ENCODE assay signal across 14 mouse cellular contexts in genomic region chr13:41321433-41321832, GRCm38 (mm10). TPM values are rescaled to one million over a fixed set of nuclear protein-coding genes. Genes with fewer than 3 reads are reported as not detected.
DNase-seq lines count a peak whose midpoint lies in the region; ATAC-seq and TF ChIP-seq lines count a peak whose summit lies in the region.
"Had no signal": no experiment of that assay in that cellular context is flagged by ENCODE, and none has a peak within 500 bp of the region (broad histone marks: within the 10 kb centered on the region; RNA-seq: fewer than 3 reads in every experiment).

No protein-coding gene starts in this region.

- H3K79me3 ChIP-seq in C2C12 (ENCODE audit: low read depth) = no peaks in the 10 kb centered on the region

- peaks cover 9% of the 10 kb centered on the region for H3K79me2 ChIP-seq in C2C12 (ENCODE audit: control insufficient read depth, insufficient read depth)

- no peaks in the 10 kb centered on the region for H3K9me3 ChIP-seq in embryonic facial prominence, embryonic 14.5 days (ENCODE audit: control insufficient read depth, low read length)
- no peaks in the 10 kb centered on the region for H3K9me3 ChIP-seq in hindbrain, postnatal 0 days (ENCODE audit: low read length)
- H3K9me3 ChIP-seq: embryonic facial prominence, embryonic 13.5 days had no signal

- DNase-seq in kidney, postnatal 10 days = peak; percentile 54
- no peak for DNase-seq in kidney, adult 11 months
- peak; percentile 46 for DNase-seq in embryonic facial prominence, embryonic 14.5 days (ENCODE audit: low spot score)
- DNase-seq in hindbrain, postnatal 0 days (ENCODE audit: low spot score) = no peak
- DNase-seq in embryo, embryonic 11 days = no peak
- no peak for DNase-seq in adrenal gland, postnatal 4 days (ENCODE audit: low spot score in 2 of 2)
- DNase-seq: gastrocnemius, postnatal 25 days; liver, postnatal 0 days; spleen, adult 18-20 months had no signal

- H3K4me2 ChIP-seq in embryonic facial prominence, embryonic 14.5 days (ENCODE audit: low read depth, low read length) = no peak overlapping the region
- H3K4me2 ChIP-seq in hindbrain, postnatal 0 days (ENCODE audit: low read depth, low read length) = no peak overlapping the region
- H3K4me2 ChIP-seq: embryonic facial prominence, embryonic 13.5 days had no signal

- H3K27ac ChIP-seq in embryonic facial prominence, embryonic 14.5 days (replicated peaks; ENCODE audit: low read depth, low read length) = no peak overlapping the region; the same call in 1 of the 2 replicates
- H3K27ac ChIP-seq in hindbrain, postnatal 0 days = peak overlapping the region; percentile 72; the same call in 1 of the 2 replicates
- H3K27ac ChIP-seq: embryonic facial prominence, embryonic 13.5 days; left cerebral cortex, adult 2 months had no signal

- H3K4me1 ChIP-seq in embryonic facial prominence, embryonic 14.5 days (ENCODE audit: control insufficient read depth, insufficient read depth, low read length) = no peaks in the 10 kb centered on the region
- H3K4me1 ChIP-seq in hindbrain, postnatal 0 days (ENCODE audit: insufficient read depth, low read length) = 0 out of 2 replicates have a peak, but pooled peaks cover 3% of the 10 kb centered on the region

- TF ChIP-seq CTCF in C2C12 (IDR thresholded peaks at IDR 0.05; ENCODE audit: control insufficient read depth, insufficient read depth, insufficient read length) = no peak
- no peak for TF ChIP-seq CTCF in hindbrain, postnatal 0 days (IDR thresholded peaks at IDR 0.05; ENCODE audit: low read depth)

- no peaks in the 10 kb centered on the region for H3K27me3 ChIP-seq in C2C12 (ENCODE audit: control insufficient read depth, insufficient read depth, insufficient read length)
- H3K27me3 ChIP-seq in embryonic facial prominence, embryonic 14.5 days (replicated peaks; ENCODE audit: control insufficient read depth, insufficient read depth, low read length) = no peaks in the 10 kb centered on the region
- H3K27me3 ChIP-seq in hindbrain, postnatal 0 days (ENCODE audit: insufficient read depth, low read length) = no peaks in the 10 kb centered on the region
- H3K27me3 ChIP-seq: embryonic facial prominence, embryonic 13.5 days had no signal

- H3K36me3 ChIP-seq in C2C12 (ENCODE audit: control insufficient read depth, insufficient read depth) = peaks cover 30% of the 10 kb centered on the region
- H3K36me3 ChIP-seq in embryonic facial prominence, embryonic 14.5 days (ENCODE audit: control insufficient read depth, insufficient read depth, low read length) = peaks cover 12% of the 10 kb centered on the region
- H3K36me3 ChIP-seq in hindbrain, postnatal 0 days (ENCODE audit: insufficient read depth, low read length) = peaks cover 5% of the 10 kb centered on the region; the same call in 1 of the 2 replicates

- ATAC-seq in embryonic facial prominence, embryonic 14.5 days (ENCODE audit: low read depth) = no peak
- no peak for ATAC-seq in hindbrain, postnatal 0 days
- ATAC-seq in megakaryocyte-erythroid progenitor cell, adult 5-6 weeks (replicated peaks; ENCODE audit: low FRiP score, low TSS enrichment, poor library complexity, severe bottlenecking) = no peak
- ATAC-seq: liver, postnatal 0 days had no signal

- WGBS in embryonic facial prominence, embryonic 14.5 days = 62% methylated on average over 3 of the region's 3 CpGs
- WGBS in hindbrain, postnatal 0 days = 70% methylated on average over 3 of the region's 3 CpGs

- no peak overlapping the region for H3K9ac ChIP-seq in embryonic facial prominence, embryonic 14.5 days (ENCODE audit: low read depth, low read length)
- H3K9ac ChIP-seq in hindbrain, postnatal 0 days (replicated peaks; ENCODE audit: low read length) = no peak overlapping the region
- H3K9ac ChIP-seq: embryonic facial prominence, embryonic 13.5 days; liver, postnatal 0 days had no signal

- no peak overlapping the region for H3ac ChIP-seq in C2C12 (ENCODE audit: control insufficient read depth, insufficient read length, low read depth)

- no peak overlapping the region for H3K4me3 ChIP-seq in C2C12 (ENCODE audit: insufficient read depth, poor library complexity, severe bottlenecking)
- no peak overlapping the region for H3K4me3 ChIP-seq in embryonic facial prominence, embryonic 14.5 days (ENCODE audit: low read depth, low read length)
- H3K4me3 ChIP-seq in hindbrain, postnatal 0 days (ENCODE audit: low read length) = no peak overlapping the region
- H3K4me3 ChIP-seq: embryonic facial prominence, embryonic 13.5 days; left cerebral cortex, adult 2 months had no signal

TF ChIP-seq in C2C12, 6 proteins besides CTCF, POLR2A, EP300 and RAD21:
- peak; percentile 13 for TF ChIP-seq MYOD1 (IDR thresholded peaks at IDR 0.05; ENCODE audit: control insufficient read depth, insufficient read length, low read depth)
- no peak for TF ChIP-seq USF1 (IDR thresholded peaks at IDR 0.05; ENCODE audit: low read depth)
- TF ChIP-seq FOSL1 (IDR thresholded peaks at IDR 0.05; ENCODE audit: insufficient read depth, low read length, poor library complexity, severe bottlenecking) = no peak
- TF ChIP-seq CEBPB (IDR thresholded peaks at IDR 0.05; ENCODE audit: low read depth) = no peak
- no peak for TF ChIP-seq MYOG (IDR thresholded peaks at IDR 0.05; ENCODE audit: control insufficient read depth, extremely low read depth, insufficient read length)

RNA-seq across cellular contexts. Expression of gene Gm17364, which starts 47.7 kb away (rescaled TPM):
- polyA plus RNA-seq in C2C12 (2012; fragmentation: generic; extraction: Trizol) = not detected
- polyA plus RNA-seq in embryonic facial prominence, embryonic 14.5 days (2014; fragmentation: Nextera tagmentation; extraction: Ambion mirVana) = not detected in 2 replicates
- not detected in 2 replicates for total RNA-seq in hindbrain, postnatal 0 days (2014; rRNA removed)
- not detected in 2 replicates for polyA plus RNA-seq in hindbrain, postnatal 0 days (2015; fragmentation: Nextera tagmentation; extraction: Ambion mirVana)
- not detected in 2 replicates for total RNA-seq in megakaryocyte-erythroid progenitor cell, adult 5-6 weeks (2014; fragmentation: Nextera tagmentation)
- total RNA-seq in megakaryocyte-erythroid progenitor cell, adult 5-6 weeks (2017) = not detected in 2 replicates
- not detected for total RNA-seq in adrenal gland, postnatal 4 days (2021)
- total RNA-seq: gastrocnemius, postnatal 25 days; hematopoietic stem cell, adult 5-6 weeks; left cerebral cortex, adult 2 months had no signal
- polyA plus RNA-seq: embryonic facial prominence, embryonic 13.5 days; liver, postnatal 0 days had no signal

Comparison
In these comparisons a context has a peak if more than half of its experiments do, and no peak if none do; other contexts are left out.
1. DNase-seq: peak in kidney, postnatal 10 days (single experiment) and embryonic facial prominence, embryonic 14.5 days (single experiment); none in kidney, adult 11 months (single experiment), hindbrain, postnatal 0 days (single experiment), embryo, embryonic 11 days (single experiment) and adrenal gland, postnatal 4 days (0 of 2).